Mouse (Mus musculus): ENCODE results near the gene Romo1. TPM values are rescaled to one million over a fixed set of nuclear protein-coding genes. Genes with fewer than 3 reads are reported as not detected.

Gene Romo1
- polyA plus RNA-seq, 1 experiment from 2014 or later, result 529 TPM

GRCm38 (mm10) chr2:156126992-156127391 is 16.8 kb upstream of the Romo1 start, which contains the start of gene Gm28036:
TSS of gene Gm28036 (minus strand) at chr2:156127092.
- Histone ChIP-seq H3K9ac (ENCODE audit: low read depth, low read length) (no peak within 1 kb of the TSS), H3K4me3 (replicated peaks; ENCODE audit: low read depth, low read length) (no peak within 1 kb of the TSS), H3K4me2 (ENCODE audit: low read length) (no peak within 1 kb of the TSS), H3K4me1 (replicated peaks; ENCODE audit: insufficient read depth, low read length) (no peaks in the 10 kb centered on the region), H3K36me3 (ENCODE audit: insufficient read depth, low read length) (0 out of 2 replicates have a peak, but pooled peaks cover 6% of the 10 kb centered on the region), H3K27me3 (ENCODE audit: insufficient read depth, low read length) (no peaks in the 10 kb centered on the region), H3K9me3 (replicated peaks; ENCODE audit: low read length) (no peaks in the 10 kb centered on the region), H3K27ac (no peak within 1 kb of the TSS)
- DNase-seq (ENCODE audit: low spot score), result no peak
- no peak for TF ChIP-seq CTCF (IDR thresholded peaks at IDR 0.05; ENCODE audit: low read depth)
- no peak for ATAC-seq (replicated peaks; ENCODE audit: low FRiP score, low read depth)
- WGBS, result 95% methylated on average over 5 of the region's 5 CpGs

- DNase-seq (ENCODE audit: low spot score) (no peak), ATAC-seq (replicated peaks; ENCODE audit: low FRiP score, low read depth) (no peak)
- H3K4me2 ChIP-seq (ENCODE audit: low read length), result no peak overlapping the region
- TF ChIP-seq CTCF (IDR thresholded peaks at IDR 0.05; ENCODE audit: low read depth), result no peak
- WGBS, result 83% methylated on average over 5 of the region's 5 CpGs
- 0 out of 2 replicates have a peak, but pooled peaks cover 4% of the 10 kb centered on the region for H3K36me3 ChIP-seq (ENCODE audit: insufficient read depth, low read length)
- no peaks in the 10 kb centered on the region for H3K9me3 ChIP-seq (replicated peaks; ENCODE audit: low read length)
- H3K4me3 ChIP-seq (replicated peaks; ENCODE audit: low read depth, low read length), result no peak overlapping the region
- no peaks in the 10 kb centered on the region for H3K27me3 ChIP-seq (ENCODE audit: insufficient read depth, low read length)
- H3K27ac ChIP-seq, result no peak overlapping the region
- H3K9ac ChIP-seq (ENCODE audit: low read depth, low read length), result no peak overlapping the region
- no peaks in the 10 kb centered on the region for H3K4me1 ChIP-seq (replicated peaks; ENCODE audit: insufficient read depth, low read length)
Observed at GRCm38 (mm10) chr2:156134161-156134560, 9.7 kb upstream of the Romo1 start.

- Histone ChIP-seq H3K9ac (ENCODE audit: low read depth, low read length) (no peak overlapping the region), H3K27ac (no peak overlapping the region), H3K9me3 (replicated peaks; ENCODE audit: low read length) (no peaks in the 10 kb centered on the region), H3K27me3 (ENCODE audit: insufficient read depth, low read length) (no peaks in the 10 kb centered on the region), H3K4me2 (ENCODE audit: low read length) (no peak overlapping the region), H3K4me3 (replicated peaks; ENCODE audit: low read depth, low read length) (no peak overlapping the region), H3K36me3 (ENCODE audit: insufficient read depth, low read length) (peaks cover 8% of the 10 kb centered on the region; the same call in 1 of the 2 replicates), H3K4me1 (replicated peaks; ENCODE audit: insufficient read depth, low read length) (no peaks in the 10 kb centered on the region)
- WGBS, result 86% methylated on average over 6 of the region's 6 CpGs
- DNase-seq (ENCODE audit: low spot score), result no peak
- peak; percentile 42; the same call in 1 of the 2 replicates for TF ChIP-seq CTCF (IDR thresholded peaks at IDR 0.05; ENCODE audit: low read depth)
- no peak for ATAC-seq (replicated peaks; ENCODE audit: low FRiP score, low read depth)
Observed at GRCm38 (mm10) chr2:156135695-156136094, 8.1 kb upstream of the Romo1 start.

GRCm38 (mm10) chr2:156142820-156143219 is 1.0 kb upstream of the Romo1 start:
- ATAC-seq (replicated peaks; ENCODE audit: low FRiP score, low read depth), result no peak
- Histone ChIP-seq H3K9ac (ENCODE audit: low read depth, low read length) (peak overlapping the region; percentile 84; the same call in 1 of the 2 replicates), H3K27me3 (ENCODE audit: insufficient read depth, low read length) (no peaks in the 10 kb centered on the region), H3K4me2 (ENCODE audit: low read length) (peak overlapping the region; percentile 86), H3K9me3 (replicated peaks; ENCODE audit: low read length) (no peaks in the 10 kb centered on the region), H3K4me1 (replicated peaks; ENCODE audit: insufficient read depth, low read length) (peaks cover 3% of the 10 kb centered on the region; the same call in 1 of the 2 replicates), H3K4me3 (replicated peaks; ENCODE audit: low read depth, low read length) (peak overlapping the region; percentile 72; the same call in 1 of the 2 replicates), H3K36me3 (ENCODE audit: insufficient read depth, low read length) (peaks cover 9% of the 10 kb centered on the region), H3K27ac (no peak overlapping the region; the same call in 1 of the 2 replicates)
- TF ChIP-seq CTCF (IDR thresholded peaks at IDR 0.05; ENCODE audit: low read depth), result peak; percentile 28
- no peak for DNase-seq (ENCODE audit: low spot score)
- 78% methylated on average over 2 of the region's 2 CpGs for WGBS

DNA sequence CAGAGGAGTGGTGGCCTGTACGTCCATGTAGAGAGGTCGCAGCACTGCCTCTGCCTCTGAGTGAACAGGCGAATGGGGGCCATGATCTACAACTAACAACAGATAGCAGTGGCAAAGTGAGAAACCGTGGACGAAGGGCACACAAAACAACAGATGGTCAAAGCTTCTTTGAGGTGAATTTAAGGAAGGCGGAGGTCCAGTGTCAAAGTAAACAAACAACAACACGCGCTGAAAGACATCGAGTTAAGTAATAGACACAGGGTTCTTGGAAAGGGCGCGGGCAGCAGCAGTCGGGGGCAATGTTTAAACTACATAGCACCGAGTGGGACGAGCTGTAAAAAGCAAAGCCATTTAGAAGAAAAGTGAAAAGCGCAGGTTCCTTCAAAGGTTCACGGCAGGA is 472 bp upstream of the Romo1 start:
- no peaks in the 10 kb centered on the region for H3K9me3 ChIP-seq (replicated peaks; ENCODE audit: low read length)
- H3K4me3 ChIP-seq (replicated peaks; ENCODE audit: low read depth, low read length), result peak overlapping the region; percentile 72
- peak overlapping the region; percentile 96 for H3K27ac ChIP-seq
- peak overlapping the region; percentile 86 for H3K4me2 ChIP-seq (ENCODE audit: low read length)
- peak overlapping the region; percentile 84 for H3K9ac ChIP-seq (ENCODE audit: low read depth, low read length)
- ATAC-seq (replicated peaks; ENCODE audit: low FRiP score, low read depth), result no peak
- peaks cover 13% of the 10 kb centered on the region for H3K36me3 ChIP-seq (ENCODE audit: insufficient read depth, low read length)
- peaks cover 3% of the 10 kb centered on the region; the same call in 1 of the 2 replicates for H3K4me1 ChIP-seq (replicated peaks; ENCODE audit: insufficient read depth, low read length)
- DNase-seq (ENCODE audit: low spot score), result no peak
- TF ChIP-seq CTCF (IDR thresholded peaks at IDR 0.05; ENCODE audit: low read depth), result no peak
- WGBS, result under 1% methylated on average over 16 of the region's 16 CpGs
- H3K27me3 ChIP-seq (ENCODE audit: insufficient read depth, low read length), result no peaks in the 10 kb centered on the region

GRCm38 (mm10) chr2:156145486-156146130 is 1.8 kb downstream of the Romo1 start:
- Histone ChIP-seq H3K4me2 (ENCODE audit: low read length) (peak overlapping the region; percentile 86; the same call in 1 of the 2 replicates), H3K27ac (no peak overlapping the region), H3K4me1 (replicated peaks; ENCODE audit: insufficient read depth, low read length) (peaks cover 3% of the 10 kb centered on the region; the same call in 1 of the 2 replicates), H3K4me3 (replicated peaks; ENCODE audit: low read depth, low read length) (no peak overlapping the region), H3K27me3 (ENCODE audit: insufficient read depth, low read length) (no peaks in the 10 kb centered on the region), H3K36me3 (ENCODE audit: insufficient read depth, low read length) (peaks cover 26% of the 10 kb centered on the region), H3K9ac (ENCODE audit: low read depth, low read length) (no peak overlapping the region), H3K9me3 (replicated peaks; ENCODE audit: low read length) (no peaks in the 10 kb centered on the region)
- TF ChIP-seq CTCF (IDR thresholded peaks at IDR 0.05; ENCODE audit: low read depth), result no peak
- no peak for ATAC-seq (replicated peaks; ENCODE audit: low FRiP score, low read depth)
- WGBS, result 60% methylated on average over 11 of the region's 11 CpGs
- no peak for DNase-seq (ENCODE audit: low spot score)
